Mouse (Mus musculus) heart, embryonic 15.5 days (tissue): ENCODE measurements at regions not wholly inside any gene's neighbourhood (a gene's known extent, or its start where the extent isn't known, plus 50 kb on each side); places are given as distances from the start of the nearest gene placed in this dataset.

Source experiments
- ATAC-seq: fragments of 200-750 bp; cut with Nextera tagmentation; replicated peaks from 2 replicates; pipeline ENCODE4 v1.8.0; 2017; ENCODE audit warnings: low read depth, moderate TSS enrichment; ENCODE audit not compliant: insufficient number of reproducible peaks, insufficient read depth, low FRiP score
- H3K27ac ChIP-seq: fragments of 300-500 bp; sonication (generic); 2 replicates; pipeline ENCODE4 v1.5.1; 2015; ENCODE audit warnings: mild to moderate bottlenecking, inconsistent platforms
- H3K27me3 ChIP-seq: fragments of 300-500 bp; sonication (generic); 2 replicates; pipeline ENCODE4 v1.6.1; 2015; ENCODE audit warnings: inconsistent platforms
- H3K36me3 ChIP-seq: fragments of 300-500 bp; sonication (generic); 2 replicates; pipeline ENCODE4 v1.6.1; 2015; ENCODE audit warnings: mild to moderate bottlenecking, inconsistent platforms
- H3K4me1 ChIP-seq: fragments of 300-500 bp; sonication (generic); replicated peaks from 2 replicates; pipeline ENCODE4 v1.6.1; 2015; ENCODE audit warnings: inconsistent platforms
- H3K4me2 ChIP-seq: fragments of 300-500 bp; sonication (generic); 2 replicates; pipeline ENCODE4 v1.6.1; 2015; ENCODE audit warnings: inconsistent platforms, mild to moderate bottlenecking, moderate library complexity
- H3K4me3 ChIP-seq: fragments of 300-500 bp; sonication (generic); 2 replicates; pipeline ENCODE4 v1.5.1; 2015; ENCODE audit warnings: mild to moderate bottlenecking, inconsistent platforms
- H3K9ac ChIP-seq: fragments of 300-500 bp; sonication (generic); 2 replicates; pipeline ENCODE4 v1.6.1; 2015; ENCODE audit warnings: mild to moderate bottlenecking, inconsistent platforms
- H3K9me3 ChIP-seq: fragments of 300-500 bp; sonication (generic); replicated peaks from 2 replicates; pipeline ENCODE4 v1.6.1; 2016; ENCODE audit warnings: inconsistent platforms
- WGBS: fragments of 180-500 bp; shearing (Covaris S2); methylation state at CpG from one replicate; pipeline ENCODE4 v1.1.7; 2015; ENCODE audit warnings: mixed read lengths; 5-methylcytosine and 5-hydroxymethylcytosine counted together

- no peaks in the 10 kb centered on the region for H3K36me3 ChIP-seq
- no peaks in the 10 kb centered on the region for H3K9me3 ChIP-seq
- H3K27ac ChIP-seq: no peak overlapping the region
- no peak overlapping the region for H3K4me3 ChIP-seq
- no peaks in the 10 kb centered on the region for H3K4me1 ChIP-seq
- no peak overlapping the region for H3K9ac ChIP-seq
- WGBS: 67% methylated on average over 3 of the region's 3 CpGs
- H3K27me3 ChIP-seq: no peaks in the 10 kb centered on the region
- no peak overlapping the region for H3K4me2 ChIP-seq
- ATAC-seq: no peak
Measured at GRCm38 (mm10) chr6:95769808-95770207, 51.2 kb upstream of the Suclg2 start.

- Histone ChIP-seq H3K27me3 (no peaks in the 10 kb centered on the region), H3K4me2 (no peak overlapping the region), H3K9ac (no peak overlapping the region), H3K27ac (no peak overlapping the region), H3K9me3 (no peaks in the 10 kb centered on the region), H3K4me1 (no peaks in the 10 kb centered on the region), H3K4me3 (no peak overlapping the region), H3K36me3 (no peaks in the 10 kb centered on the region)
- ATAC-seq: no peak
- 56% methylated on average over 6 of the region's 6 CpGs for WGBS
Measured at GRCm38 (mm10) chr6:95801651-95802050, 83.1 kb upstream of the Suclg2 start.

GRCm38 (mm10) chr6:95841502-95841901 is 122.9 kb upstream of the Suclg2 start:
- 69% methylated on average over 3 of the region's 3 CpGs for WGBS
- Histone ChIP-seq H3K36me3 (no peaks in the 10 kb centered on the region), H3K27me3 (no peaks in the 10 kb centered on the region), H3K27ac (no peak overlapping the region), H3K4me3 (no peak overlapping the region), H3K9ac (no peak overlapping the region), H3K9me3 (no peaks in the 10 kb centered on the region), H3K4me2 (no peak overlapping the region), H3K4me1 (no peaks in the 10 kb centered on the region)
- ATAC-seq: no peak

GRCm38 (mm10) chr6:95846536-95846935 is 127.9 kb upstream of the Suclg2 start:
- WGBS: 39% methylated on average over 1 of the region's 1 CpGs
- Histone ChIP-seq H3K4me2 (no peak overlapping the region), H3K27me3 (no peaks in the 10 kb centered on the region), H3K4me3 (no peak overlapping the region), H3K36me3 (no peaks in the 10 kb centered on the region), H3K9ac (no peak overlapping the region), H3K27ac (no peak overlapping the region), H3K4me1 (no peaks in the 10 kb centered on the region), H3K9me3 (no peaks in the 10 kb centered on the region)
- ATAC-seq: no peak

GRCm38 (mm10) chr6:95875463-95875862 is 156.9 kb upstream of the Suclg2 start:
- Histone ChIP-seq H3K4me1 (no peaks in the 10 kb centered on the region), H3K36me3 (no peaks in the 10 kb centered on the region), H3K4me2 (no peak overlapping the region), H3K27me3 (no peaks in the 10 kb centered on the region), H3K4me3 (no peak overlapping the region), H3K9me3 (no peaks in the 10 kb centered on the region), H3K9ac (no peak overlapping the region), H3K27ac (no peak overlapping the region)
- ATAC-seq: no peak
- 58% methylated on average over 6 of the region's 6 CpGs for WGBS

- ATAC-seq: no peak
- Histone ChIP-seq H3K36me3 (no peaks in the 10 kb centered on the region), H3K4me2 (no peak overlapping the region), H3K4me3 (no peak overlapping the region), H3K9me3 (no peaks in the 10 kb centered on the region), H3K9ac (no peak overlapping the region), H3K27me3 (no peaks in the 10 kb centered on the region), H3K4me1 (no peaks in the 10 kb centered on the region), H3K27ac (no peak overlapping the region)
- WGBS: 53% methylated on average over 2 of the region's 2 CpGs
Measured at GRCm38 (mm10) chr6:95876320-95876719, 157.7 kb upstream of the Suclg2 start.

- no peaks in the 10 kb centered on the region for H3K27me3 ChIP-seq
- H3K36me3 ChIP-seq: no peaks in the 10 kb centered on the region
- H3K4me2 ChIP-seq: no peak overlapping the region
- 81% methylated on average over 4 of the region's 4 CpGs for WGBS
- no peak for ATAC-seq
- H3K9ac ChIP-seq: no peak overlapping the region
- no peak overlapping the region for H3K27ac ChIP-seq
- H3K9me3 ChIP-seq: no peaks in the 10 kb centered on the region
- no peaks in the 10 kb centered on the region for H3K4me1 ChIP-seq
- H3K4me3 ChIP-seq: no peak overlapping the region
Measured at GRCm38 (mm10) chr6:95886645-95887044, 168.0 kb upstream of the Suclg2 start.

DNA sequence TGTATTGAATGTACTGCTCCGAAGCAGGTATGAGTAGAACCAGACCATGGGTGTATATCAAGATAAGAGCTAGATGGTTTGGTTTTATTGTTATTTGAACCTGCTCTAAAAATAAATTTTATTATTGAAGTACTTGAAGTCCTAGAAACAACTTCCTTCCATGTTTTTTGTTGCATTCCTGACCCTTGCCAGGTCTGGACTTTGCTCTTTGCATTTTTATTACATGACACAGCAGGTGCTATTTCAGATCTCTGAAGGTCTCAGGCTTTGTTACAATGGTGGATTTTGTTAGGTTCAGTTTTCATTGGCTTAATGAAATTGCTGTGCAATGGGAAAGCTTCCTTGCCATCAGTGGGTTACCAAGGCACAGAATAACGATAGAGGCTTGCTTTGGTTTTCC is 184.0 kb upstream of the Suclg2 start:
- Histone ChIP-seq H3K27ac (no peak overlapping the region), H3K9me3 (no peaks in the 10 kb centered on the region), H3K4me2 (no peak overlapping the region), H3K4me3 (no peak overlapping the region), H3K9ac (no peak overlapping the region), H3K36me3 (no peaks in the 10 kb centered on the region), H3K4me1 (no peaks in the 10 kb centered on the region), H3K27me3 (no peaks in the 10 kb centered on the region)
- no peak for ATAC-seq
- WGBS: 78% methylated on average over 2 of the region's 2 CpGs

DNA sequence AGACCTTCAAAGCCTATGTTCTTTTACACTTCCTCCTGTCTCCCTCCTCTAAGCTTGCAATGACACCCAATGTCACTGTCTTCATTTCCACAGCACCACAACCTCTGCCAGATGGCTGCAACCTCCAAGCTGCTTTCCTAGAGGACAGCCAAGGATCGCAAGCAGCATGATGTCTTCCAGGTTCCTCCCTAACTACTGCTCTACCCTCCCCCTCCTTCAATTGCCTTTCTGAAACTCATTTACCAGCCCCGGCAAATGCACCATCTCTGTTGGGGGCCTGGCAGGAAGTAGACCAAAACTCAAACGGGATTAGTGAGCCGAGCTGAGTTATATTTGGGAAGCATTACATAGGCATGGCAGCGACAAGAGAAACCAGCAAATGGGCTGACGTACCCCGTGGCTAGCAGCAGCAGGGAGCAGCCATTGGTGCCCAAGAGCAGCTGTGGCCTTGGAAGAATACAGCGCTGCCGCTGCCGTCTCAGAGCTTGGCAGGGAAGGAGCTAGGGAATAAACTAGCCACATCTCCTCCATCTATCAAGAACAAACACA is 185.6 kb upstream of the Suclg2 start:
- no peak for ATAC-seq
- WGBS: 21% methylated on average over 10 of the region's 10 CpGs
- H3K9me3 ChIP-seq: no peaks in the 10 kb centered on the region

GRCm38 (mm10) chr6:95905057-95905456 is 186.5 kb upstream of the Suclg2 start:
- Histone ChIP-seq H3K27me3 (no peaks in the 10 kb centered on the region), H3K9ac (no peak overlapping the region), H3K36me3 (no peaks in the 10 kb centered on the region), H3K27ac (no peak overlapping the region), H3K4me2 (no peak overlapping the region), H3K9me3 (no peaks in the 10 kb centered on the region), H3K4me3 (no peak overlapping the region), H3K4me1 (no peaks in the 10 kb centered on the region)
- ATAC-seq: no peak
- WGBS: 82% methylated on average over 8 of the region's 8 CpGs

More for the DNA sequence above, 185.6 kb upstream of the Suclg2 start:
- Histone ChIP-seq H3K4me2 (peak overlapping the region; percentile 33; the same call in 1 of the 2 replicates), H3K36me3 (no peaks in the 10 kb centered on the region), H3K4me1 (no peaks in the 10 kb centered on the region), H3K9ac (no peak overlapping the region), H3K27ac (no peak overlapping the region), H3K27me3 (no peaks in the 10 kb centered on the region), H3K4me3 (no peak overlapping the region)

GRCm38 (mm10) chr6:95921737-95922136 is 191.2 kb upstream of the Fam19a1 start:
- no peak overlapping the region for H3K9ac ChIP-seq
- WGBS: 48% methylated on average over 3 of the region's 3 CpGs

DNA sequence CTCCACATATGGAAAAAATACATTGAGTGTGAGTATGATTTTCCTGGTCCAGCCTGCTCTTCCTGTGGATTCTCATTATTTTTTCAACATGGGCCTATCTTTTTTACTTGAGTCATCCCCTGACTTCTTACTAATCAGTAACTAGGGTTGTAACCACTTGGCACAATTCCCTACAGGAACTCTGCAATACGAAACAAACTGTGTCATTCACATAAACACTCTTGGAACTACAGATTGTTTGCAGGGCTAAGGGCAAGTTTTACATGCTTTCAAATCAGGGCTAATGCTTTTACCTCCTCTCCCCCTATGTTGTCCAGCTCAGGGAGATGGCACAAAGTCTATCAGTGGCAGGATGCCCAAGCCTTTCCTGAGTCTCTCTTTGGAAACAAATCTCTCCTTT is 178.4 kb upstream of the Fam19a1 start:
- Histone ChIP-seq H3K36me3 (no peaks in the 10 kb centered on the region), H3K4me3 (no peak overlapping the region), H3K27me3 (no peaks in the 10 kb centered on the region), H3K9me3 (no peaks in the 10 kb centered on the region), H3K27ac (no peak overlapping the region), H3K9ac (no peak overlapping the region), H3K4me1 (no peaks in the 10 kb centered on the region), H3K4me2 (no peak overlapping the region)
- no peak for ATAC-seq
- 48% methylated on average over 1 of the region's 1 CpGs for WGBS

More at GRCm38 (mm10) chr6:95921737-95922136, 191.2 kb upstream of the Fam19a1 start:
- no peaks in the 10 kb centered on the region for H3K4me1 ChIP-seq
- no peaks in the 10 kb centered on the region for H3K9me3 ChIP-seq
- no peak overlapping the region for H3K4me2 ChIP-seq
- H3K4me3 ChIP-seq: no peak overlapping the region
- ATAC-seq: no peak
- H3K27me3 ChIP-seq: no peaks in the 10 kb centered on the region
- no peaks in the 10 kb centered on the region for H3K36me3 ChIP-seq
- H3K27ac ChIP-seq: no peak overlapping the region
